Mouse (Mus musculus) spleen, adult 10 weeks (tissue): ENCODE results near the gene Olfr561. TPM values are rescaled to one million over a fixed set of nuclear protein-coding genes. Genes with fewer than 3 reads are reported as not detected.

Experiments
- polyA plus RNA-seq: library from polyadenylated mRNA; stranded (reverse); fragments of 350-450 nt; fragmentation: Illumina TruSeq; extraction: RNeasy Lipid Tissue Mini Kit (QIAGEN cat#74804); gene quantifications from one replicate; pipeline ENCODE4 v1.2.3, GENCODE M21; 2015; ENCODE audit warnings: low replicate concordance; ENCODE audit not compliant: insufficient read depth

Olfr561 gene
- not detected for polyA plus RNA-seq

GRCm38 (mm10) chr7:102770921-102771320 lies at the start of gene Olfr561:
Gene Olfr561, plus strand, starts transcription at chr7:102771221.

GRCm38 (mm10) chr7:102727391-102727790 lies 43.6 kb upstream of the Olfr561 start, which contains the start of gene Olfr559:
Gene Olfr559, minus strand, starts transcription at chr7:102727491.

GRCm38 (mm10) chr7:102759266-102759665 lies 11.8 kb upstream of the Olfr561 start, which contains the start of the genes Olfr560 and Olfr78:
Gene Olfr560, minus strand, starts transcription at chr7:102759366.
Gene Olfr78, minus strand, starts transcription at chr7:102759471.

GRCm38 (mm10) chr7:102803180-102803579 lies 32.2 kb downstream of the Olfr561 start, which contains the start of gene Olfr564:
Gene Olfr564, plus strand, starts transcription at chr7:102803480.

Other genes starting within 250 kb of the Olfr561 start
- not detected for gene Olfr547, start 236.5 kb upstream of the Olfr561 start, polyA plus RNA-seq
- not detected for gene Olfr548-ps1, start 230.3 kb upstream of the Olfr561 start, polyA plus RNA-seq
- gene Olfr549, start 221.4 kb upstream of the Olfr561 start, polyA plus RNA-seq = not detected
- gene Trim21, start 205.7 kb upstream of the Olfr561 start, polyA plus RNA-seq = 58.5 TPM
- gene Olfr550, start 199.8 kb upstream of the Olfr561 start, polyA plus RNA-seq = not detected
- gene Olfr551, start 179.3 kb upstream of the Olfr561 start, polyA plus RNA-seq = not detected
- gene Olfr552, start 173.5 kb upstream of the Olfr561 start, polyA plus RNA-seq = not detected
- not detected for gene Olfr553, start 153.0 kb upstream of the Olfr561 start, polyA plus RNA-seq
- not detected for gene Olfr554, start 132.8 kb upstream of the Olfr561 start, polyA plus RNA-seq
- not detected for gene Olfr555, start 112.4 kb upstream of the Olfr561 start, polyA plus RNA-seq
- gene Olfr556, start 106.3 kb upstream of the Olfr561 start, polyA plus RNA-seq = not detected
- gene Trim68, start 83.9 kb upstream of the Olfr561 start, polyA plus RNA-seq = 25.7 TPM
- not detected for gene Olfr557, start 75.3 kb upstream of the Olfr561 start, polyA plus RNA-seq
- 0.52 TPM for gene Olfr558, start 69.0 kb upstream of the Olfr561 start, polyA plus RNA-seq
- gene Olfr33, start 52.2 kb upstream of the Olfr561 start, polyA plus RNA-seq = not detected
- gene Olfr559, start 43.7 kb upstream of the Olfr561 start, polyA plus RNA-seq = not detected
- not detected for gene Olfr560, start 11.9 kb upstream of the Olfr561 start, polyA plus RNA-seq
- 0.35 TPM for gene Olfr78, start 11.8 kb upstream of the Olfr561 start, polyA plus RNA-seq
- gene Olfr564, start 32.3 kb downstream of the Olfr561 start, polyA plus RNA-seq = not detected
- gene Olfr566, start 87.5 kb downstream of the Olfr561 start, polyA plus RNA-seq = not detected
- gene Olfr568, start 105.9 kb downstream of the Olfr561 start, polyA plus RNA-seq = not detected
- not detected for gene Olfr569, start 119.7 kb downstream of the Olfr561 start, polyA plus RNA-seq
- gene Olfr570, start 123.4 kb downstream of the Olfr561 start, polyA plus RNA-seq = not detected
- gene Olfr571, start 146.3 kb downstream of the Olfr561 start, polyA plus RNA-seq = not detected
- gene Olfr572, start 153.2 kb downstream of the Olfr561 start, polyA plus RNA-seq = not detected
- gene Olfr573-ps1, start 171.4 kb downstream of the Olfr561 start, polyA plus RNA-seq = not detected
- not detected for gene Olfr574, start 177.2 kb downstream of the Olfr561 start, polyA plus RNA-seq
- not detected for gene Olfr575, start 187.6 kb downstream of the Olfr561 start, polyA plus RNA-seq
- gene Olfr576, start 191.4 kb downstream of the Olfr561 start, polyA plus RNA-seq = not detected
- gene Olfr577, start 204.7 kb downstream of the Olfr561 start, polyA plus RNA-seq = not detected
- not detected for gene Olfr578, start 218.1 kb downstream of the Olfr561 start, polyA plus RNA-seq